Mouse (Mus musculus): Measurements from ENCODE around the gene Foxo3. TPM values are rescaled to one million over a fixed set of nuclear protein-coding genes. Genes with fewer than 3 reads are reported as not detected.

The Foxo3 gene
- polyA plus RNA-seq, 1 experiment from 2014 or later: 2.5 TPM

DNA sequence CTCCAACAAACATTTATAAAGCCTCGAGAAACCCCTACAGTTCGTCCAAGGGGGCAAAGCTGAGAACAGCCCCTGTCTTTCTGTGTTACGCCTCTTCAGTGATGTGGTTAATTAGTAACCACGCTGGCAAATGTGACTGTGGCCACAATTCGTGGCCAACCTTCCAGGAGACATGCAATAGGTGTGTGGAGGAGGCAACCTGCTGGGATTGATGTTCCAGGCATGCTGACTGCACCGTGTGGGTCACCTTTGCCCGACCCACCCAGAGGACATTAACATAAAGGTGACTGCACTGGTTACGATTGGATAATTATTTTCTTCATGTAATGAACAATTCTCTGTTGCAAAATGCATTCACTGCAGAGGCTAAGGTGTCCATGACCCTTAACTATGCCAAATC is 74.0 kb downstream of the Foxo3 start:
- 79% methylated on average over 8 of the region's 8 CpGs for WGBS
- H3K4me3 ChIP-seq: no peak overlapping the region
- H3K4me1 ChIP-seq (replicated peaks): peaks cover 12% of the 10 kb centered on the region
- no peak overlapping the region for H3K27ac ChIP-seq
- peaks cover 2% of the 10 kb centered on the region for H3K36me3 ChIP-seq
- H3K27me3 ChIP-seq (ENCODE audit: insufficient read depth, poor library complexity, severe bottlenecking): no peaks in the 10 kb centered on the region
- peaks cover 2% of the 10 kb centered on the region; the same call in 1 of the 2 replicates for H3K9me3 ChIP-seq
- DNase-seq (ENCODE audit: low spot score): no peak

GRCm38 (mm10) chr10:42199472-42199871 is 77.1 kb downstream of the Foxo3 start:
- WGBS: 73% methylated on average over 3 of the region's 3 CpGs
- H3K9me3 ChIP-seq: peaks cover 12% of the 10 kb centered on the region; the same call in 1 of the 2 replicates
- H3K4me1 ChIP-seq (replicated peaks): peaks cover 15% of the 10 kb centered on the region
- H3K27ac ChIP-seq: no peak overlapping the region
- no peak for DNase-seq (ENCODE audit: low spot score)
- H3K4me3 ChIP-seq: no peak overlapping the region
- H3K36me3 ChIP-seq: peaks cover 21% of the 10 kb centered on the region
- H3K27me3 ChIP-seq (ENCODE audit: insufficient read depth, poor library complexity, severe bottlenecking): peaks cover 26% of the 10 kb centered on the region

DNA sequence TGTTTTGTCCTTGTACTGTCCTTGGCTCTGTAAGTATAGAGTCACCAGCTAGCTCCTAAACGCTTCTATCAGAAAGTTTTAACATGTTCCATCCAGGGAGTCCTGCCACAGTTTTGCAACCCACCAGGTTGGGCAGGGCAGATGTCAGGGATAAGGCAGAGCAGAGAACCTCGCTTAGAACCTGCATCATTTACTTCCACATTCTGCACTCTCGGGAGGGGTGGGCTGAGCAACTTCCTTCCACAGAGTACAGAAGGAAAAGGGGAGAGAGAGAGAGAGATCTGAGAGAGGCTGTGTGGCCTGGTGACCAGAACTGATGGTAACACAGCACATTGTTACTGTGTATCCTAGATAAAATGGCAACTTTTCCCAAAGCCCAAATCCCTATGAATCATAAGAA is 77.9 kb downstream of the Foxo3 start:
- Histone ChIP-seq H3K27me3 (ENCODE audit: insufficient read depth, poor library complexity, severe bottlenecking) (peaks cover 34% of the 10 kb centered on the region), H3K4me1 (replicated peaks) (peaks cover 20% of the 10 kb centered on the region), H3K36me3 (peaks cover 21% of the 10 kb centered on the region), H3K9me3 (peaks cover 12% of the 10 kb centered on the region; the same call in 1 of the 2 replicates), H3K4me3 (no peak overlapping the region), H3K27ac (no peak overlapping the region)
- 76% methylated on average over 3 of the region's 3 CpGs for WGBS
- no peak for DNase-seq (ENCODE audit: low spot score)

DNA sequence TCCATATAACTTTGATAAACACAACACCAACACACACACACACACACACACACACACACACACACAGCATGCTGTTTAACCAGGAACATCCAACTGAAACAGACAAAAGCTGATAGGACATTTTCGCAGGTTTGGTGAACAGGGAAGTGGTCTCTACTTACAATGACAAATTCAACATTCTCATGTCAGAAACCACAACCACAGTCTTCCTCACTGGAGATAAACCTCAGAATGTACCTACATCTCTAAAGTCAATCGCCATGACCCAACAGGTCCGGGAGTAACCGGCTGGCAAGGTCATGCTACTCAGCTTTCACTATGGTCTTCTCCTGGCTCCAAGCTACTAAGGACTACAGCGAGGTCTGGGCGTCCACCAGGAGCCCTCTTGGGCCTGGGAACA is 81.8 kb downstream of the Foxo3 start:
- Histone ChIP-seq H3K4me1 (replicated peaks) (peaks cover 40% of the 10 kb centered on the region), H3K9me3 (peaks cover 12% of the 10 kb centered on the region; the same call in 1 of the 2 replicates), H3K27ac (no peak overlapping the region), H3K36me3 (peaks cover 21% of the 10 kb centered on the region), H3K4me3 (no peak overlapping the region), H3K27me3 (ENCODE audit: insufficient read depth, poor library complexity, severe bottlenecking) (peaks cover 62% of the 10 kb centered on the region)
- 93% methylated on average over 6 of the region's 6 CpGs for WGBS
- no peak for DNase-seq (ENCODE audit: low spot score)

- WGBS: 75% methylated on average over 4 of the region's 4 CpGs
- Histone ChIP-seq H3K27me3 (ENCODE audit: insufficient read depth, poor library complexity, severe bottlenecking) (peaks cover 70% of the 10 kb centered on the region), H3K27ac (no peak overlapping the region), H3K9me3 (peaks cover 12% of the 10 kb centered on the region; the same call in 1 of the 2 replicates), H3K4me1 (replicated peaks) (peaks cover 43% of the 10 kb centered on the region), H3K4me3 (no peak overlapping the region), H3K36me3 (peaks cover 21% of the 10 kb centered on the region)
- DNase-seq (ENCODE audit: low spot score): no peak
Measured at GRCm38 (mm10) chr10:42193981-42194380, 82.6 kb downstream of the Foxo3 start.

DNA sequence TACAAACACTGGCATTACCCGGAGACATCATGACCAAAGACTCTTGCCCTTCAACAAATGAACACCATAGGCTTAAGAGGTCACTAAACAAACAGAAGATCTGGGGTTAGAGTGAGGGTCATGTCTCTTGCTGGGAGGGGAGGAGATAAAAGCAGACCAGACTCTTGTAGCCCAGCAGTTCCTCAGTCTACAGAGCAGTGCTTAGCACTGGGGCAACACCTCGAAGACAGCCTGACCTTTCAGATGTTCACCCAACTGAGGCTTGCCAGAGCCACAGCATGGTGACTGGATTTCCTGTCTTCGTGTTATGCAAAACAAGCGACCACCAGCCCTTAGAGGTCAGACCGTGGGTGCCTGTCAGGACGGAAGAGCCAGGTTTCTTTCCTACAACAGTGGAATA is 83.6 kb downstream of the Foxo3 start:
- 7% methylated on average over 6 of the region's 6 CpGs for WGBS
- no peak overlapping the region for H3K4me3 ChIP-seq
- H3K4me1 ChIP-seq (replicated peaks): peaks cover 53% of the 10 kb centered on the region
- no peak overlapping the region for H3K27ac ChIP-seq
- H3K27me3 ChIP-seq (ENCODE audit: insufficient read depth, poor library complexity, severe bottlenecking): peaks cover 76% of the 10 kb centered on the region
- H3K36me3 ChIP-seq: peaks cover 21% of the 10 kb centered on the region
- H3K9me3 ChIP-seq: peaks cover 12% of the 10 kb centered on the region; the same call in 1 of the 2 replicates
- no peak for DNase-seq (ENCODE audit: low spot score)

DNA sequence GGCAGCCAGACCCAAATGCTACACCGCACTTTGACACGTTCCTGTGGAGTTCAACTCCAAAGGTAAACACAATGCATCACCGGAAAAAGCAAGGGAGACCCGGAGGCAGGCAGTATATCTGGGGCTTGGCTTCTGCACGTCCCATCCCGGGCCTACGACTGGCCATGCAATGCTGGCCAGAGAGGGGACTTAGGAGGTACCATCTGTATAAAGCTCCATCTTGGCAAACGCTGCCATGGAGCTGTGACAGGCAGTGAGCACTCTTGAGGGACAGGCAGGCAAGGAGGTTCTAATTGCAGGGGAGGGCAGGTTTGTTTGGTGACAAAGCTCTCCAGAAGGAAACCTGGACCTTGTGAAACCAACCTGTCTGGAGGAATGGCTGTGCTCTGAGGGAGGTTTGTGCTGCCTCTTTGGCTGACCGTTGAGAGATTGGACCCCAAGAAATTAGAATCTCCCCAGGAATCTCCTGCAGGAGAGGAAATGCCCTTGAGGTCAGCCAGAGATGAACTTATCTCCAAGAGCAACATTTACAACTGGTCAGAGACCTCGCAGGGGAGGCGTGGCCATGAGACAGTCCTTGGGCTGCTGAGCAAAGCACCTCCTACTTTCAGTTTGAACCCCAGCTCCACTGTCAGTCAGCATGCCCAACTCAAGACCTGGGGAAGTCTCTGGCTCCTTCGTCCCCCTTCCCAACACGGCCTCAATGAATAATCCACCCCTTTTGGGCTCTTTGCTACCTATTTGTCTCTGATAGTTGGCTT is 86.7 kb downstream of the Foxo3 start:
- no peak overlapping the region for H3K4me3 ChIP-seq
- no peak overlapping the region for H3K27ac ChIP-seq
- no peak for DNase-seq (ENCODE audit: low spot score)
- peaks cover 45% of the 10 kb centered on the region for H3K4me1 ChIP-seq (replicated peaks)
- WGBS: 81% methylated on average over 13 of the region's 13 CpGs
- no peaks in the 10 kb centered on the region for H3K9me3 ChIP-seq
- H3K36me3 ChIP-seq: peaks cover 10% of the 10 kb centered on the region; the same call in 1 of the 2 replicates
- H3K27me3 ChIP-seq (ENCODE audit: insufficient read depth, poor library complexity, severe bottlenecking): peaks cover 55% of the 10 kb centered on the region

DNA sequence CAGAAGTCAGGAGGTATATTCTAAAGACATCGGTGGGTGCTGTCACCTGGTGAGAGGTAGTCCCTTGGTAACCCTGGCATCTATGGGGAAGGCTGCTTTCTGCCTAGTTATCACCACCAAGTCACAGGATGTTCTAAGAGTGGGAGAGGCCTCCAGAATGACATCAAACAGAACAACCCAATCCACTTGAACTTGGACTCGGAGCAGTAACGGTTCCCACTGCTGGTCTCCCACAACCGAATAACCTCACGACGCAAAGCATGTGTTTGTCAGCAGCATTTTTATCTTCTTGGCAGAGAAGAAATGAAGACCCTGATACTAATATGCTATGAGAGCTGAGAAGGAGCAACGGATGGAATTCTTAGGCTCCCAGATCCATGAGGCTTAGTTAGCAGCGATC is 87.5 kb downstream of the Foxo3 start:
- Histone ChIP-seq H3K36me3 (peaks cover 15% of the 10 kb centered on the region), H3K27me3 (ENCODE audit: insufficient read depth, poor library complexity, severe bottlenecking) (peaks cover 47% of the 10 kb centered on the region), H3K4me3 (no peak overlapping the region), H3K4me1 (replicated peaks) (peaks cover 42% of the 10 kb centered on the region), H3K27ac (no peak overlapping the region), H3K9me3 (no peaks in the 10 kb centered on the region)
- DNase-seq (ENCODE audit: low spot score): no peak
- 93% methylated on average over 8 of the region's 8 CpGs for WGBS

GRCm38 (mm10) chr10:42188091-42188490 is 88.5 kb downstream of the Foxo3 start:
- no peaks in the 10 kb centered on the region for H3K9me3 ChIP-seq
- no peak overlapping the region for H3K27ac ChIP-seq
- WGBS: 62% methylated on average over 9 of the region's 9 CpGs
- H3K4me1 ChIP-seq (replicated peaks): peaks cover 33% of the 10 kb centered on the region
- H3K4me3 ChIP-seq: no peak overlapping the region
- DNase-seq (ENCODE audit: low spot score): no peak
- peaks cover 42% of the 10 kb centered on the region for H3K27me3 ChIP-seq (ENCODE audit: insufficient read depth, poor library complexity, severe bottlenecking)
- H3K36me3 ChIP-seq: peaks cover 23% of the 10 kb centered on the region

DNA sequence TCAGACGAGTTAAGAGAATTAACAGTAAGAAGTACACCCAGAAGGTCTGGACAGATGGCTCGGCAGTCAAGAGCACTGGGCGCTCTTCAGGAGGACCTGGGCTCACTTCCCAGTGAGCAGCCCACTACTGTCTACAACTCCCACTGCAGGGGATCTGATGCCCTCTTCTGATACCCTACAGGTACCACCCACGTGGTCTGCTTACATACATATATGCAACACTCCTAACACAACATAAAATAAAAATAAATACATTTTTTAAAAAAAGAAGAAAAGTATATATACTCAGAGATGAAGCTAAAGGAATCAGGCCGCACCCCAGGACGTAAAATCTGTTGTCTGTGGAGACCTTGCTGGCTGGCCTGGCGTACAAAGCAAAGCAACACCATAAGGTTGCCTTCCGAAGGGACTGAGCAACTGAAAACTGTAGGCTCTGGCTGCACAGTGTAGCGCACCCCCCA is 89.6 kb downstream of the Foxo3 start:
- Histone ChIP-seq H3K36me3 (peaks cover 23% of the 10 kb centered on the region), H3K4me1 (replicated peaks) (peaks cover 23% of the 10 kb centered on the region), H3K4me3 (no peak overlapping the region), H3K27ac (no peak overlapping the region), H3K27me3 (ENCODE audit: insufficient read depth, poor library complexity, severe bottlenecking) (peaks cover 38% of the 10 kb centered on the region), H3K9me3 (no peaks in the 10 kb centered on the region)
- DNase-seq (ENCODE audit: low spot score): no peak
- 87% methylated on average over 9 of the region's 9 CpGs for WGBS

- Histone ChIP-seq H3K4me1 (replicated peaks) (peaks cover 6% of the 10 kb centered on the region; the same call in 1 of the 2 replicates), H3K4me3 (no peak overlapping the region), H3K27me3 (ENCODE audit: insufficient read depth, poor library complexity, severe bottlenecking) (no peaks in the 10 kb centered on the region), H3K9me3 (no peaks in the 10 kb centered on the region), H3K27ac (no peak overlapping the region), H3K36me3 (peaks cover 16% of the 10 kb centered on the region)
- no peak for DNase-seq (ENCODE audit: low spot score)
- 93% methylated on average over 8 of the region's 8 CpGs for WGBS
Measured at GRCm38 (mm10) chr10:42180333-42180732, 96.2 kb downstream of the Foxo3 start.

- Histone ChIP-seq H3K4me1 (replicated peaks) (peaks cover 9% of the 10 kb centered on the region), H3K9me3 (no peaks in the 10 kb centered on the region), H3K27me3 (ENCODE audit: insufficient read depth, poor library complexity, severe bottlenecking) (no peaks in the 10 kb centered on the region), H3K27ac (no peak overlapping the region), H3K4me3 (no peak overlapping the region), H3K36me3 (peaks cover 7% of the 10 kb centered on the region; the same call in 1 of the 2 replicates)
- no peak for DNase-seq (ENCODE audit: low spot score)
- WGBS: 86% methylated on average over 11 of the region's 11 CpGs
Measured at GRCm38 (mm10) chr10:42178751-42179150, 97.8 kb downstream of the Foxo3 start.
